Mouse (Mus musculus): Measurements from ENCODE around the gene Cops8.

The Cops8 gene

DNA sequence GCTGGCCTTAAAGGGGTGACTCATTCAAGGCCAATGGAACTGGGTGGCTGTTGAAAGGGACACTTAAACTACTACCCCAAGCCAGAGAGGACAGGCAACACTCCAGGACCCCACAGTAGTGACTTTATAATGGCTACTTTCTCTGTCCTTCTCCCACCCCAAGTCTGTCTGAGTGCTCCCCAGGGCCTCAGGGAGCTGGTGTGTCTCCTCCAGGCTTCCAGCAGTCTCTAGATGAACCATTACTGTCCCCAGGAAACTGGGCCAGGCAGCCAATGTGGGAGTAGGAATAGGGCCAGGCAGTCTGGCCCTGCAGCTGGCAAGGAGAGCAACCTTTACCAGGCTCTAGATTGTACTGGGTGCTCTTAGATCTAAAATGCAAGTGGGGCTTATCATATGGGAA is 49.0 kb downstream of the Cops8 start:
- no peak for DNase-seq

DNA sequence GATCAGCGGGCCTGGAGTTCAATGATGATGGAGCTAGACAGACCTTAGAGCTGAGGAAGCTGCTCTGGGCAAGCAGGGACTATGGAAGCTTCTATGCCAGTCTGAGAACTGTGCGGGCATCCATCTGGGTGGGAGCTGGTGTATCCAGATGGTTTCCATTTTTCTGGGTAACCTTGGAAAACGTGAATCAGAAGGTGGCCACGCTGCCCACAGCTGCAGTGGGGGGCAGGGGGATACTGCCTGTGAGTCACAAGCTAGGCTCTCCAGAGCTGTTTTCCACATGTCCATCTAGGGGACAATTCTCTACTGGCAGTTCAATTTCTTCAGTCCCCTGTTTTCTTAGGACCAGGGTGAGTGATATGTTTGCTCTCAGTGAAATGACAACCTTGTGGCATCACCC is 49.8 kb downstream of the Cops8 start:
- DNase-seq: no peak

DNA sequence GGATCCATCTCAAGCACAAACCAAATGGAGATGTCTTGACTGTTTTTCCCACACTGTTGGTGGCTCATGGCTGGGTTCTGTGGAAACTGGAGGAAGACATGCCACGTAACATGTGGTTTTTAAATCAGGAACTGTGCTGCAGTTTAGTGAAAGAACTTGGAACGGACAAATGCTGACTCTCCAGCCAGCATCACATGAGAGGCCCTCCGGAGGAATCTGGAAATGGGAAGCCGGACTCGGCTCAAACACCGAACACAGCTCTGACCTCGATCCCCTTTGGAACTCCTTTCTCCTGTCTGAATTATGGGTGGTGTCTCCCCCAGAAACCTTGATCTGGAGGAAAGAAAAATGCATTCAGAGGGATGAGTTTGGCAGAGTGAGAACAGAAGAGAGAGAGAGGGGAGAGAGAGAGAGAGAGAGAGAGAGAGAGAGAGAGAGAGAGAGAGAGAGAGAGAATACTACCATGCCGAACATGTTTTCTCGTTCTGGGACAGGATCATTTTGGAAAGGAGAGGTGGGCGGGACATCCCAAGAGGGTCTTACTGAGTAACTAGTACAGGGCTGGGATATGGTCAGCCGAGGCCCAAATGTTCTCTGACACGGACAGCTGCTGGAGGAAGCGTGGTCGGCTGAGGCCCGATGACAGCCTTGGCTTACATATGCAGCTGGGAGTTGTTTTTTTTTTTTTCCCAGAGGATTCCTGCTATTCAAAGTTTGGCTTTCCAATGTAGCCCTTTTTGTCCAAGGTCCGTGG is 53.9 kb downstream of the Cops8 start:
- peak; percentile 34 for DNase-seq

DNA sequence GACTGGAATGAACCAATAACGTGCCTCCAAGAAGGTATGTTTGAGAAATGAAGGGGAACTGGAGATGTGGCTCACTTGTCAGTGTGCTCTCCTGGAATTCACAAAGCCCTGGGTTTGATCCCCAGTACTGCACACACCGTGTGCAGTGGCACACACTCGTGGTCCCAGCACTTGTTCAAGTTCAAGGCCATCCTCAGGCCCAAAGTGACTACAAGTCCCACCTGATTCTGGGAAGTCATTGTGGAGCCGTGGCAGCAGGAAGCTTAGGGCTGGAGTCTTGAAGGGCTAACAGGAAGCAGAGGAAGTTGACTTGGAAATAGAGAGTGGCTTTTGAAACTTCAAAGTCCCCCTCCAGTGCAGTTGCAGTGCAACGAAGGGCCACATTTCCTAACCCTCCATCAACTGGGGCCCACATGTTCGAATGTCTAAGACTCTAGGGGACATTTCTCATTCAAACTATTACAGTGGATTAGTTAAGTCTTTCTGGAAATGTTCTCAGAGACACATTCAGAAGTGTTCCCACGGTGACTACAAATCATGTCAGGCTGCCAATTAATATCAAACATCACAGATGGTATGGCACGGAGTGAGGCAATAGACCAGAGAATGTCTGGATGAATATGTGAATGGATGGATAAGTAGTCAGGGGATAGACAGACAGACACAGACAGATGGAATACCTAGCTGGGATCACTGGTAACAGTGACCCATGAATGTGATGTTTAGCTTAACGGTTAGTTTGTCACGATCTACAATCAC is 54.7 kb downstream of the Cops8 start:
- no peak for DNase-seq

DNA sequence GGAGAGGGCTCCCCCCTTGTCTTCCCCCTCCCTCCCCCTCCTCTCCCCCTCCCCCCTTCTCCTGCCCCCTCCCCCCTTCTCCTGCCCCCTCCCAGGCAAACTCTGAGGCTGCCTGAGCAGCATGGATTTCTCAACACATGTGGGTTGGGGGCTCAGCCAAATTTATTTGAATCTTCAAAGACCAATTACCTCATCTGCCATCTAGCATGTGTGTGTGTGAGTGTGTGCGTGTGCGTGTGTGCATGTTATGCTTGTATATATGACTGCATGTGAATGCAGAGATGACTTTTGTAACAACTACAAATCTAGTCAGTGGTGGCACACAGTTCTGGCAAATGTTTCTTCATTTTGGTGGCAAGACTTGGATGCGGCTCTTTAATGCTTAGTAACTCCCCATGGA is 55.8 kb downstream of the Cops8 start:
- no peak for DNase-seq

DNA sequence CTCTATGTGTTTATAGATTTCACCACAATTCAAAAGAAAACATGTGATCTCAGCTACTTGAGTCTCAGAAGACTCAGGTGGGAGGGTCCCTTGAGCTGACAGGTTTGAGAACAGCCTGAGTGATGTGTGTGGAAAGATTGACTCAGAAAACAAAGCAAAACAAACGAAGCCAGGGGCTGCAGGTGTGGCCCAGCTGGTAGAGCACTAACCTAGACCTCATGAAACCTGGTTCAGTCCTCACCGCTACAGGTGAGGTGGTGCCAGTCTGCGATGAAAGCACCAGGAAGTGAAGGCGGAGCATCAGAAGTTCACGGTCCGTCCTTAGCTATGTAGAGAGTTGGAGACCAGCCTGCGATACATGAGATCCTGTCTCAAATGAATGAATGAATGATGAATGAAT is 57.4 kb downstream of the Cops8 start:
- DNase-seq: no peak

DNA sequence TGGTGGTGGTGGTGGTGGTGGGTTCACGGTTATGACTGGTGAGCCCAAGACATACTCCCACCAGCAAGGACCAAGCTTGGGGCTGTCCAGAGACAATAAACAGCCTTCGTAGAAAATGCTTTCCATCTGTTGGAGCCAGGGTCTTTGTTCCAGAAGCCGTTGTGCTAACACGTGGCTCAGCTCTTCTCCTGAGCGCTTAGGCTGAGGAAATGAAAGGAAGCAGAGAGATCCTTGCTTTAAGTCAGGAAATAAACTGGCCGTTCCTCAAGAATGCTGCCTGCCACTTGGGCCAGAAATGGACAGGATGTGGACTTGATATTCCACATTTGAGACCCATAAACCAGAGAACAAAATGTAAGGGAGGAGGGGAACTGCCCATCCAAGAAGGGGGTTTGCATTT is 59.7 kb downstream of the Cops8 start:
- DNase-seq: peak; percentile 31
